Mouse (Mus musculus) midbrain, embryonic 15.5 days (tissue): ENCODE data around the gene Ttc9c. TPM values are rescaled to one million over a fixed set of nuclear protein-coding genes. Genes with fewer than 3 reads are reported as not detected.
A peak's percentile ranks its signal among the peaks of the same experiment; 100 is the strongest.

Experiments
- ATAC-seq: fragments of 200-750 bp; cut with Nextera tagmentation; replicated peaks from 2 replicates; pipeline ENCODE4 v1.8.0; 2017; ENCODE audit warnings: moderate TSS enrichment
- H3K27ac ChIP-seq: fragments of 300-500 bp; sonication (generic); 2 replicates; pipeline ENCODE4 v1.5.1; 2015; ENCODE audit warnings: mild to moderate bottlenecking, inconsistent platforms
- H3K27me3 ChIP-seq: fragments of 300-500 bp; sonication (generic); replicated peaks from 2 replicates; pipeline ENCODE4 v1.6.1; 2015; ENCODE audit warnings: inconsistent platforms
- H3K36me3 ChIP-seq: fragments of 300-500 bp; sonication (generic); replicated peaks from 2 replicates; pipeline ENCODE4 v1.6.1; 2015; ENCODE audit warnings: inconsistent platforms
- H3K4me1 ChIP-seq: fragments of 300-500 bp; sonication (generic); 2 replicates; pipeline ENCODE4 v1.6.1; 2015; ENCODE audit warnings: inconsistent platforms
- H3K4me2 ChIP-seq: fragments of 300-500 bp; sonication (generic); 2 replicates; pipeline ENCODE4 v1.6.1; 2015; ENCODE audit warnings: inconsistent platforms, mild to moderate bottlenecking, moderate library complexity
- H3K4me3 ChIP-seq: fragments of 300-500 bp; sonication (generic); 2 replicates; pipeline ENCODE4 v1.5.1; 2015; ENCODE audit warnings: mild to moderate bottlenecking, inconsistent platforms
- H3K9ac ChIP-seq: fragments of 300-500 bp; sonication (generic); 2 replicates; pipeline ENCODE4 v1.6.1; 2015; ENCODE audit warnings: mild to moderate bottlenecking, inconsistent platforms
- H3K9me3 ChIP-seq: fragments of 300-500 bp; sonication (generic); 2 replicates; pipeline ENCODE4 v1.6.1; 2016; ENCODE audit warnings: inconsistent platforms
- WGBS: fragments of 180-500 bp; shearing (Covaris S2); methylation state at CpG from one replicate; pipeline ENCODE4 v1.1.7; 2015; ENCODE audit warnings: mixed read lengths; 5-methylcytosine and 5-hydroxymethylcytosine counted together
- polyA plus RNA-seq: library from polyadenylated mRNA; unstranded; fragments of >200 nt; fragmentation: Nextera tagmentation; extraction: Ambion mirVana; gene quantifications from 2 replicates; pipeline ENCODE4 v1.2.1, GENCODE M21; 2015

Gene Ttc9c
- polyA plus RNA-seq, 1 experiment from 2014 or later = 60.4 TPM

DNA sequence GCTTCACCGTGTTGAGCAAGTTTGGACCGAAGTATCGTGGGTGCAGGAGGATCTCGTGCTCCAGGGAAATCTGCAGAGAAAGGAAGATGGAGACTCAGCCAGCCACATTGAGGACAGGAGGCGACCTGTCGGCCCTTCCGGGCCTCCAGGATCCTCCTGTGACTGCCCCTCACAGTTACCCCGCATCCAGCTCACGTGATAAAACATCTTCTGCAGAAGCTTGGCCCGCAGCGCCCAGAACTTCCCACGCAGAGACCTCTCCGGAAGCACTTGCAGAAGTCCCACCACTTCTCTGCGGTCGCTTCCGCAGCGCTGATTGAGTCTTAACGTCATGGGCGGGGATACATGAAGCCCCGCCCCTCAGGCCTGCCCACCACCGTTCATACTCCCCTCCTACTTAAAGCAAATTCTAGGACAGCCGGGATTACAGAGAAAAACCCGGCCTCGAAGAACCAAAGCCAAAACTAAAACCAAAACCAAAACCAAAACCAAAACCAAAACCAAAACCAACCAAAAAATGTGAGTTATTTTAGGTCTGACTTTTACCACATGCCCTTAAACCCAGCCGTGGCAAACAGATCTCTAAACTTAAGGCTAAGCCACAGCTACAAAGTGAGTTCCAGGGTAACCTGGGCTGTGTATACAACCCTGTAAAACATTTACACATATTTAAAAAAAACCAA is 20.7 kb downstream of the Ttc9c start, which contains the start of gene Polr2g:
Polr2g (minus strand) TSS at position 314 of the 683 bp plus-strand sequence.
- Histone ChIP-seq H3K27me3 (no peaks in the 10 kb centered on the region), H3K27ac (peak within 1 kb of the TSS; percentile 68), H3K9ac (peak within 1 kb of the TSS; percentile 65), H3K4me2 (peak within 1 kb of the TSS; percentile 92), H3K4me1 (peaks cover 31% of the 10 kb centered on the region), H3K9me3 (no peaks in the 10 kb centered on the region), H3K4me3 (peak within 1 kb of the TSS; percentile 85), H3K36me3 (peaks cover 10% of the 10 kb centered on the region)
- ATAC-seq = peak; percentile 70
- 2% methylated on average over 25 of the region's 25 CpGs for WGBS

DNA sequence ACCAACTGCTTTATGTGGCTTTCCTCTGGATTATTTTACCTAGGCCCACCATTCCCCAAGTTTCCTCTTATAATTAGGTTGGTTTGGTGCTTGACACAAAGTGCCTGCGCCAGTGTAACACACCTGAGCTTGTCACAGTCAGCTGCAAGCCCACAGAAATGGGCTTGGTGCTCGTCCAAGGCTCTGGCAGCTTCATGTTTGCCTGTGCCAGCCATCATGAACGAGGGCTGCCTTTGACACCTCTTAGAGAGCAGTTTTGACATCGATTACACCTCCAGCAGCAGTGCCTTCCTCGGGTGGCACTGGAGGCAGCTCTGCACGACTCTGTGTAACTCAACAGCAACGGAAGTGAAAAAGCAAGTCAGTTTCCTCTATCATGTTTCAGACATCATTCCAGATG is 29.0 kb downstream of the Ttc9c start:
- Histone ChIP-seq H3K27ac (no peak overlapping the region), H3K4me2 (no peak overlapping the region), H3K9ac (no peak overlapping the region), H3K36me3 (peaks cover 20% of the 10 kb centered on the region), H3K27me3 (no peaks in the 10 kb centered on the region), H3K9me3 (no peaks in the 10 kb centered on the region), H3K4me3 (no peak overlapping the region), H3K4me1 (peaks cover 19% of the 10 kb centered on the region)
- no peak for ATAC-seq
- WGBS = 83% methylated on average over 7 of the region's 7 CpGs

DNA sequence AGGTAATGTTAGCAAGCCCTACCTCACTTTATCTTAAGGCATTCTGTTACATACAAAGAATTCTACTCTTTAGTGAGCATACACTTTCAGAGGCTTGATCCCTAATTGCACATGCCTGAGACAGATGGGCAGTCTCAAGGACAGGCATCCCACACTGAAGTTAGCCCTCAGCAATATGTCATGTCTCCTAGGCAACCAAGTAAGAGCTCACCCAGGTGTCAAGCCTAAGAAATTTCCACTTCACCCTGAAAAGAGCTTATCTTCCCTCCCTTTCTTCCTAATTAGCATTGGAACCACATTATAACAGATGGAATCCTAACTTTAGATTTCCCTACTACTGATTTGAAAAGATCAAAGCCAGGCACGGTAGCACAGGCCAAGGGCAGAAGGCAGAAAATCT is 30.0 kb downstream of the Ttc9c start:
- ATAC-seq = no peak
- no peak overlapping the region for H3K4me3 ChIP-seq
- H3K27me3 ChIP-seq = no peaks in the 10 kb centered on the region
- no peaks in the 10 kb centered on the region for H3K9me3 ChIP-seq
- peaks cover 18% of the 10 kb centered on the region for H3K36me3 ChIP-seq
- 0 out of 2 replicates have a peak overlapping the region, but pooled peaks have one; percentile 17 for H3K9ac ChIP-seq
- WGBS = 31% methylated on average over 1 of the region's 1 CpGs
- H3K27ac ChIP-seq = peak overlapping the region; percentile 43
- H3K4me1 ChIP-seq = peaks cover 25% of the 10 kb centered on the region
- H3K4me2 ChIP-seq = no peak overlapping the region

DNA sequence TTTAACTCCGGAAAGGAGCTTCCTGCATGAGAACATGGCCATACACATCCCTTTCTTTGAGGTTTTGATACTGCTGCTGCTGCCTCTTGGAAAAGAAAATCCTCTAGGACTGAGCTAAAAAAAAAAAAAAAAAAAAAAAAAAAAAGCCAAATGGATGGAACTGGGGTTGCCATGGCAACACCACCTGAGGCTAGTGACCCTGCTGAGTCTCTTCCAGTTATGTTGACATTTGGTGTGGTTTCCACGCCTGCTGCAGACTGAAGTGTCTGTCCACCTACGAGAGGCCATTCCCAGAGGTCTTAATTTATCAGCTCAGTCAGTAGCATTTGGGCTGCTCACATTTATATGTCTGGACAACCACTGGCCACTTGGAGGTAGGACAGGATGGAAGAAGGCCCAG is 30.6 kb downstream of the Ttc9c start:
- 12% methylated on average over 3 of the region's 3 CpGs for WGBS
- H3K9ac ChIP-seq = no peak overlapping the region

DNA sequence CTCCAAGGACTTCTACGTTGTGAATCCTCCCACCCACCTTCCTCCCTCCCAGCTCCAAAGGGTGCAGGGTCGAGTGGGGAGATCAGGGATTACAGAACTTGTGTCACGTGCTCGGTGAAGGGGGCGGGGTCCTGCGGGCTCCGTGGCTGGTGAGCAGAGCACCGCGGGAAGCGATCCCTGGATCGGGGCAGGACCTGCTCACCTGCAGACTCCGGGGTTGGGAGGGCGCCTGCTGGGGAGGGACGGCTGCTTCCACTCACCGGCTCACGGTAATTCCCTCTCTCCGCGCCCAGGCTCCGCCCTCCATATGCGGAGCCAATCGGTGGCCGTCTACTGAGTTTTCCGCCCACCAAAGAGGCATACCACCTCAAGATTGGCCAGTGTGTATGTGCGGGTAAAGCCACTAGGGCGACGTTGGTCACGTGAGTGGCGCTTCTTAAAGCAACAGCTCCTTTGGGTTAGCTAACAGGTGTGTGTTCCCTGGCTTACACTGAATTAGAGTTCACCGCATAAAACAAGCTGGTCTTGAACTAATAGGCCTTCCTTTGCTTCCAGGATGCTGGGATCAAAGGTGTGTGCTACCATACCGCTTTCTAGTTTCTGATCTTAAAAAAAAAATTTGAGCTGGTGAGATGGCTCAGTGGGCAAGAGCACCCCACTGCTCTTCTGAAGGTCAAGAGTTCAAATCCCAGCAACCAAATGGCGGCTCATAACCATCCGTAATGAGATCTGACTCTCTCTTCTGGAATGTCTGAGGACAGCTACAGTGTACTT is 32.9 kb downstream of the Ttc9c start, which contains the start of gene Taf6l:
Taf6l (minus strand) TSS at position 410 of the 774 bp plus-strand sequence.
- H3K4me3 ChIP-seq = peak within 1 kb of the TSS; percentile 93
- peak within 1 kb of the TSS; percentile 89 for H3K27ac ChIP-seq
- peaks cover 16% of the 10 kb centered on the region; the same call in 1 of the 2 replicates for H3K36me3 ChIP-seq
- H3K27me3 ChIP-seq = no peaks in the 10 kb centered on the region
- H3K9ac ChIP-seq = peak within 1 kb of the TSS; percentile 78
- under 1% methylated on average over 32 of the region's 32 CpGs for WGBS
- no peaks in the 10 kb centered on the region for H3K9me3 ChIP-seq
- peak within 1 kb of the TSS; percentile 77 for H3K4me2 ChIP-seq
- H3K4me1 ChIP-seq = peaks cover 25% of the 10 kb centered on the region
- ATAC-seq = peak; percentile 99

More for the DNA sequence above, 30.6 kb downstream of the Ttc9c start:
- Histone ChIP-seq H3K27me3 (no peaks in the 10 kb centered on the region), H3K4me1 (peaks cover 25% of the 10 kb centered on the region), H3K4me2 (no peak overlapping the region), H3K9me3 (no peaks in the 10 kb centered on the region), H3K4me3 (no peak overlapping the region), H3K36me3 (peaks cover 12% of the 10 kb centered on the region), H3K27ac (peak overlapping the region; percentile 43)
- no peak for ATAC-seq

DNA sequence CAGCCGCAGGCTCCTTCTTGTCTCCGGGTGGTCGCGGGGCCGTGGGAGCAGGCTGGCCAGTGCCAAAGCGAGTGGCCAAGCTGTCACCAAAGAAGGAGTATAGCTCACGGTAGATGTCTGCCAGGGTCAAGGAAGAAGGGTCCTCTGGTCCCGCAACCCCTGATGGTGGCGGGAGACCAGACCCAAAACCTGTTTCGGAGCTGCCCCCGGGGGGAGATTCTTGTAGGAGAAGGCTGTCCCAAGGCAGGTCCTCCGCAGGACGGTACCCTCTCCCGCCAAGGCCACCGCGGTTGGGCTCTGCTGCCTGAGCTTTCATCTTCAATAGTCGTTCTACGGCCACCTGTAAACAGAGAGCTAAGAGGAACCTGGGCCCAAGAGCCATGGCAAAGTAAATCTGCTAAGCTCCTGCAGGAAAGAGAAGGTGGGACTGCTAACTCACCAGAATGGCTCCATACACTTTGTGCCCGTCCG is 44.1 kb downstream of the Ttc9c start:
- H3K9me3 ChIP-seq = no peaks in the 10 kb centered on the region
- WGBS = 4% methylated on average over 20 of the region's 20 CpGs

DNA sequence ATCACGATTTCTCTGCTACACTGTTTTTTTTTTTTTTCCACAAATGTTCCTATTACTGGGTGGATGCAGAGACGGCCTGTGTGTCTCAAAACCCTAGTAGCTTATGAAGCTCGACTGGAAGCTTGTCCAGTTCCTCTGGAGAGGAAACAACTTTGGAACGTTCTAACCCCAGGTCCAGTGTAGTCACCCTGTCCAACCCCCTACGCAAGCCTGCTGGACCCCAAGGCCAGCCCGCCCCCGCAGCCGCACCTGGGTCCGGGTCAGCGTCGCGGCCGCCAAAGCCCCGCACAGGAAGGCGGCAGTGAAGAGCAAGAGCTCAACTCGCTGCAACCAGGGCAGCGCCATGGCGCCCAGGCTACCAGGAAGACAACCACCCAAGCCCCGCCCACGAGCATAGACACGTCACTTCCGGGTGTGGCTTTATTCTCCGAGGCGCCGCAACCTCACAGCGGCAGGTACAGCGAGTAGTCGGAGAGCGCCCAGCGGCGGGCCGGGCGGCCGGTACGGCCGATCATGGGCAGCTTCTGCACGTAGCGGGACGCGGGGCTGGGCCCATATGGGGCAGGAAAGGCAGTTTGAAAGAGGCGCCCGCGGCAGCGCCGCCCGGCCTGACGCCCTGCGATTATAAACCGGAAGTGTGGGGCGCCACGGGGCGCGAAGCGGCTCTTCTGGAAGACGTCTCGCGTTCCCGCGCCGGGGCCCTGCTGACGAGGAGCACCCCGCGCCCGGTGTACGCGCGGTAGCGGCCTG is 44.9 kb downstream of the Ttc9c start, which contains the start of gene Tmem179b:
Tmem179b (minus strand) TSS at position 382 of the 750 bp plus-strand sequence.
- H3K9ac ChIP-seq = peak within 1 kb of the TSS; percentile 87
- H3K27me3 ChIP-seq = no peaks in the 10 kb centered on the region
- peaks cover 6% of the 10 kb centered on the region for H3K36me3 ChIP-seq
- peak; percentile 95 for ATAC-seq
- peak within 1 kb of the TSS; percentile 98 for H3K27ac ChIP-seq
- peaks cover 40% of the 10 kb centered on the region for H3K4me1 ChIP-seq
- H3K9me3 ChIP-seq = no peaks in the 10 kb centered on the region
- WGBS = 1% methylated on average over 66 of the region's 68 CpGs
- H3K4me3 ChIP-seq = peak within 1 kb of the TSS; percentile 65
- peak within 1 kb of the TSS; percentile 94 for H3K4me2 ChIP-seq

More for the DNA sequence above, 44.1 kb downstream of the Ttc9c start:
- Histone ChIP-seq H3K36me3 (peaks cover 3% of the 10 kb centered on the region; the same call in 1 of the 2 replicates), H3K4me1 (peaks cover 40% of the 10 kb centered on the region), H3K27ac (peak overlapping the region; percentile 98), H3K27me3 (no peaks in the 10 kb centered on the region), H3K4me2 (peak overlapping the region; percentile 94), H3K4me3 (peak overlapping the region; percentile 65), H3K9ac (peak overlapping the region; percentile 87)
- peak; percentile 1 for ATAC-seq

DNA sequence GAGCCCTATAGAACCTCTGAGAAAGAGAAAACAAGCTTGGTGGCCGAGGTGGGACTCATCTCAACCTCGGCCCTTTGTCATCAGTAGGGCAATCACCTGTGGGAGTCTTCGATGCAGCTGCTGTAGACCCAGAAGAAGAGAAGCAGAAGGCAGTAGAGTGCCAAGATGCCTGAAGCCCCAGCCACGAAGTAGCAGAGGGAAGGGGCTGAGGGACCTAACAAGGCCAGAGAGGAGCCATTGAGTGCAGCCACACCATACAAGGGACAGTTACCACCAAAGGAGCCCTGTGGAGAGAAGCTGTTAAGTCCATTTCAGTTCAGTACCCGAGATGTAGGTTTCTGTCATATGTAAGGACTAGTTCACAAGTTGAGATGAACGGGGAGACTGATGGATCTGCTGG is 45.7 kb downstream of the Ttc9c start:
- peak overlapping the region; percentile 94 for H3K4me2 ChIP-seq
- peaks cover 12% of the 10 kb centered on the region for H3K36me3 ChIP-seq
- H3K9ac ChIP-seq = peak overlapping the region; percentile 12
- peak overlapping the region; percentile 65; the same call in 1 of the 2 replicates for H3K4me3 ChIP-seq
- 54% methylated on average over 6 of the region's 6 CpGs for WGBS
- H3K27me3 ChIP-seq = no peaks in the 10 kb centered on the region
- peak overlapping the region; percentile 55; the same call in 1 of the 2 replicates for H3K27ac ChIP-seq
- ATAC-seq = no peak
- H3K9me3 ChIP-seq = no peaks in the 10 kb centered on the region
- peaks cover 40% of the 10 kb centered on the region for H3K4me1 ChIP-seq

DNA sequence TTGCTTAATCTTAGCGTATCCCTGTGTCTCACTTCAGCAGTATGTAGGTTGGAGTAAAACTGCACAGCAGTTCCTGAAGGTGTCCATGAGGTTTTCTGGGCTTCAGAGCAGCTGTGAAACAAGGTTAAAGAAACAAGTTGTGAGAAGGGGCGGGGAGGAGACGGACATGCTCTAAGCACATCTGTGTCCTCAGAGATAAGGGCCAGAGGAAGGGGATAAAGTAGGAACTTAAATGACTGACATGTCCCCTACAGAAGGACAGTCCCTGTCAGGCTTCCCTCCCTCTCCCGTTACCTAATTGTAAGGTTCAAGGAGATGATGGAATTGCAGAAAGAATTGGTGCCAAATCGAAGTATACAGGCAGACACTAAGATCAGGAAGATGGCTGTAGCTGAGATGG is 46.1 kb downstream of the Ttc9c start:
- Histone ChIP-seq H3K4me3 (0 out of 2 replicates have a peak overlapping the region, but pooled peaks have one; percentile 65), H3K4me2 (peak overlapping the region; percentile 94), H3K27ac (no peak overlapping the region), H3K9me3 (no peaks in the 10 kb centered on the region), H3K4me1 (peaks cover 40% of the 10 kb centered on the region), H3K27me3 (no peaks in the 10 kb centered on the region), H3K36me3 (peaks cover 16% of the 10 kb centered on the region), H3K9ac (peak overlapping the region; percentile 12; the same call in 1 of the 2 replicates)
- ATAC-seq = no peak
- 87% methylated on average over 5 of the region's 5 CpGs for WGBS

DNA sequence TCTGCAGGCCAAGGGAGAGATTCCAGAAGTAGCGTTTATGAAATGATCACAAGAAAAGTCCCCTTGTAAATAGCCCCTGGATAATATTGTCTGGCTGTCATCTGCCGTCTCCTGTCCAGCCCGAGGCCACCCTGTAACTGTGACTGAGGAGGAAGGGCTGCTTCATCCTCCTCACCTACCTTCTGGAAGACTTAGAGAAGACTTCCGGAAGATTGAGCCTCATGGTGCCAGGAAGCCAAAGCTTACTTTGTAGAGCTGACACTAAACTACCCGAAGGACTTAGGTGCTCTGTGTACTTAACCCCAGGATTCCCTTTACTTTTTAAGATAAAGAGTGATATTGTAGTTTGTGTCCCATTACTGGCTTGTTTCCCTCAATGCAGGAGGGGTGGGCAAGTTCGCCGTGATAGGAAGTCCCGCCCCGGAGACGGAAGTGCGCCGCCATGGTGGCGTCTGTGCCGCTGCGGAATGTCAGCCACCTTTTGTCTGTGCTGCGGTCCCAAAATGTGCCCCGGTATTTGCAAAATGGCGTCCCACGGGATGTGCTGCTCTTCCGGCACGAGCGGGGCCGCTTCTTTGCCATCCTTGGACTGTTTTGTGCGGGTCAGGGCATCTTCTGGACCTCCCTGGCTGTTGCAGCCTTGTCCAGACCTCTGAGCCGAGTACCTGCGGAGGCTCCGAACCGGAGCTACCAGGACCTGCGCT is 48.4 kb downstream of the Ttc9c start, which contains the start of gene Tmem223:
Tmem223 (plus strand) TSS at position 430 of the 704 bp plus-strand sequence.
- H3K9me3 ChIP-seq = no peaks in the 10 kb centered on the region
- H3K4me2 ChIP-seq = peak within 1 kb of the TSS; percentile 68
- H3K27me3 ChIP-seq = no peaks in the 10 kb centered on the region
- H3K36me3 ChIP-seq = peaks cover 38% of the 10 kb centered on the region
- peaks cover 38% of the 10 kb centered on the region for H3K4me1 ChIP-seq
- peak within 1 kb of the TSS; percentile 92 for H3K4me3 ChIP-seq
- peak within 1 kb of the TSS; percentile 93 for H3K27ac ChIP-seq
- 20% methylated on average over 29 of the region's 29 CpGs for WGBS
- peak; percentile 44; the same call in 1 of the 2 replicates for ATAC-seq
- peak within 1 kb of the TSS; percentile 97 for H3K9ac ChIP-seq

DNA sequence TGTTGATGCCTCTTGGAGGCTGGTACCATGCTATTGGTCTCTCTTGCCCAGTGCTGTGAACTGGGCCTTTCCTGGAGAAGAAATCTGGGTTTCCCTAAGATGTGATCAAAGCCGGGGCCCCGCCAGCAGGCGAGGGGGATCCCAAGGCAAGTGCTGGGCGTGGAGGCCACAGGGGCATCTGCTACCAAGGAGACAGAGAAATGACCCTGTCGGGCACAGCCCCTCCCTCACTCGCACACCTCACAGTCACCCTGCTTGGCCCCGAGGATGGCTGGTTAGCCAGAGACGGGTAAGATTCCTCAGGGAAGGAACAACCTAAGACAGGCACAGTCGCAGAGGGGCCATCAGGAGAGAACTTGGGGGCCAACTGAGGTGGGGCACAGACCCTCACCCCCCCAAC is 53.6 kb downstream of the Ttc9c start:
- Histone ChIP-seq H3K36me3 (peaks cover 71% of the 10 kb centered on the region), H3K27ac (no peak overlapping the region), H3K4me3 (no peak overlapping the region), H3K27me3 (no peaks in the 10 kb centered on the region), H3K9me3 (0 out of 2 replicates have a peak, but pooled peaks cover 2% of the 10 kb centered on the region), H3K4me1 (peaks cover 5% of the 10 kb centered on the region), H3K4me2 (no peak overlapping the region), H3K9ac (no peak overlapping the region)
- 98% methylated on average over 9 of the region's 9 CpGs for WGBS
- no peak for ATAC-seq
